Mouse (Mus musculus) embryonic facial prominence, embryonic 14.5 days (tissue): Measurements from ENCODE around the gene Osbp. TPM values are rescaled to one million over a fixed set of nuclear protein-coding genes. Genes with fewer than 3 reads are reported as not detected.

Source experiments
- ATAC-seq: fragments of 200-750 bp; cut with Nextera tagmentation; 2 replicates; pipeline ENCODE4 v1.8.0; 2017; ENCODE audit warnings: low read depth, moderate number of reproducible peaks, moderate TSS enrichment
- DNase-seq: peaks from one replicate; pipeline ENCODE4 v3.0.0-alpha.2; 2015; ENCODE audit warnings: low spot score
- H3K27ac ChIP-seq: fragments of 300-500 bp; sonication (generic); replicated peaks from 2 replicates; pipeline ENCODE4 v1.5.1; 2014; ENCODE audit warnings: low read depth, mild to moderate bottlenecking, low read length, moderate library complexity
- H3K27me3 ChIP-seq: fragments of 300-500 bp; sonication (generic); replicated peaks from 2 replicates; pipeline ENCODE4 v1.6.1; 2014; ENCODE audit warnings: low read length; ENCODE audit not compliant: control insufficient read depth, insufficient read depth
- H3K36me3 ChIP-seq: fragments of 300-500 bp; sonication (generic); 2 replicates; pipeline ENCODE4 v1.6.1; 2014; ENCODE audit warnings: low read length, mixed read lengths; ENCODE audit not compliant: control insufficient read depth, insufficient read depth
- H3K4me1 ChIP-seq: fragments of 300-500 bp; sonication (generic); 2 replicates; pipeline ENCODE4 v1.6.1; 2014; ENCODE audit warnings: antibody characterized with exemption, low read length; ENCODE audit not compliant: control insufficient read depth, insufficient read depth
- H3K4me2 ChIP-seq: fragments of 300-500 bp; sonication (generic); 2 replicates; pipeline ENCODE4 v1.6.1; 2014; ENCODE audit warnings: low read depth, mild to moderate bottlenecking, low read length, moderate library complexity, mixed read lengths
- H3K4me3 ChIP-seq: fragments of 300-500 bp; sonication (generic); 2 replicates; pipeline ENCODE4 v1.5.1; 2014; ENCODE audit warnings: low read depth, mild to moderate bottlenecking, low read length
- H3K9ac ChIP-seq: fragments of 300-500 bp; sonication (generic); 2 replicates; pipeline ENCODE4 v1.6.1; 2014; ENCODE audit warnings: low read depth, mild to moderate bottlenecking, low read length, moderate library complexity, mixed read lengths
- H3K9me3 ChIP-seq: fragments of 300-500 bp; sonication (generic); 2 replicates; pipeline ENCODE4 v1.6.1; 2016; ENCODE audit warnings: low read length; ENCODE audit not compliant: control insufficient read depth
- WGBS: fragments of 180-500 bp; shearing (Covaris S2); extraction: QIAGEN DNeasy Blood & Tissue Kit; methylation state at CpG from one replicate; pipeline ENCODE4 v1.1.7; 2014; 5-methylcytosine and 5-hydroxymethylcytosine counted together
- polyA plus RNA-seq: library from polyadenylated mRNA; unstranded; fragments of >200 nt; fragmentation: Nextera tagmentation; extraction: Ambion mirVana; gene quantifications from 2 replicates; pipeline ENCODE4 v1.2.1, GENCODE M21; 2014

The Osbp gene
- polyA plus RNA-seq, 1 experiment from 2014 or later = 10.1 TPM

GRCm38 (mm10) chr19:11954206-11954605, 11.5 kb upstream of the Osbp start:
- Histone ChIP-seq H3K4me3 (no peak overlapping the region), H3K27me3 (no peaks in the 10 kb centered on the region), H3K36me3 (no peaks in the 10 kb centered on the region), H3K9ac (no peak overlapping the region), H3K4me1 (no peaks in the 10 kb centered on the region), H3K27ac (no peak overlapping the region), H3K4me2 (no peak overlapping the region), H3K9me3 (no peaks in the 10 kb centered on the region)
- no peak for ATAC-seq
- whole genome bisulfite sequencing = 44% methylated on average over 6 of the region's 6 CpGs
- no peak for DNase-seq

GRCm38 (mm10) chr19:11956636-11957035, 9.1 kb upstream of the Osbp start:
- ATAC-seq (no peak), DNase-seq (no peak)
- no peaks in the 10 kb centered on the region for H3K4me1 ChIP-seq
- no peaks in the 10 kb centered on the region for H3K36me3 ChIP-seq
- H3K27me3 ChIP-seq = no peaks in the 10 kb centered on the region
- H3K4me3 ChIP-seq = no peak overlapping the region
- H3K9ac ChIP-seq = no peak overlapping the region
- no peaks in the 10 kb centered on the region for H3K9me3 ChIP-seq
- H3K27ac ChIP-seq = no peak overlapping the region
- WGBS = 88% methylated on average over 5 of the region's 5 CpGs
- H3K4me2 ChIP-seq = no peak overlapping the region

GRCm38 (mm10) chr19:11957396-11957795, 8.3 kb upstream of the Osbp start:
- no peak overlapping the region for H3K27ac ChIP-seq
- no peak overlapping the region for H3K4me2 ChIP-seq
- ATAC-seq (no peak), DNase-seq (no peak)
- H3K27me3 ChIP-seq = no peaks in the 10 kb centered on the region
- WGBS = 86% methylated on average over 5 of the region's 5 CpGs
- H3K9me3 ChIP-seq = no peaks in the 10 kb centered on the region
- H3K36me3 ChIP-seq = no peaks in the 10 kb centered on the region
- H3K4me3 ChIP-seq = no peak overlapping the region
- H3K4me1 ChIP-seq = no peaks in the 10 kb centered on the region
- no peak overlapping the region for H3K9ac ChIP-seq

GRCm38 (mm10) chr19:11957846-11958245, 7.9 kb upstream of the Osbp start:
- no peak overlapping the region for H3K9ac ChIP-seq

GRCm38 (mm10) chr19:11964266-11964665, 1.5 kb upstream of the Osbp start:
- Histone ChIP-seq H3K4me1 (peaks cover 10% of the 10 kb centered on the region), H3K36me3 (peaks cover 5% of the 10 kb centered on the region; the same call in 1 of the 2 replicates), H3K27ac (no peak overlapping the region; the same call in 1 of the 2 replicates), H3K9ac (no peak overlapping the region; the same call in 1 of the 2 replicates), H3K9me3 (0 out of 2 replicates have a peak, but pooled peaks cover 4% of the 10 kb centered on the region), H3K4me2 (peak overlapping the region; percentile 56), H3K4me3 (peak overlapping the region; percentile 82), H3K27me3 (peaks cover 3% of the 10 kb centered on the region; the same call in 1 of the 2 replicates)
- ATAC-seq (no peak), DNase-seq (no peak)
- WGBS = 94% methylated on average over 1 of the region's 1 CpGs

More at GRCm38 (mm10) chr19:11957846-11958245, 7.9 kb upstream of the Osbp start:
- H3K4me1 ChIP-seq = no peaks in the 10 kb centered on the region
- no peak overlapping the region for H3K4me2 ChIP-seq
- H3K4me3 ChIP-seq = no peak overlapping the region
- H3K27ac ChIP-seq = no peak overlapping the region
- H3K36me3 ChIP-seq = no peaks in the 10 kb centered on the region
- ATAC-seq = no peak
- H3K27me3 ChIP-seq = no peaks in the 10 kb centered on the region
- 73% methylated on average over 8 of the region's 8 CpGs for WGBS
- no peaks in the 10 kb centered on the region for H3K9me3 ChIP-seq
- no peak for DNase-seq

- H3K27me3 ChIP-seq = peaks cover 3% of the 10 kb centered on the region; the same call in 1 of the 2 replicates
- peak overlapping the region; percentile 82 for H3K4me3 ChIP-seq
- peak overlapping the region; percentile 84 for H3K27ac ChIP-seq
- WGBS = under 1% methylated on average over 11 of the region's 18 CpGs
- H3K9ac ChIP-seq = peak overlapping the region; percentile 80
- H3K36me3 ChIP-seq = peaks cover 12% of the 10 kb centered on the region
- no peak for ATAC-seq
- peak overlapping the region; percentile 70 for H3K4me2 ChIP-seq
- H3K9me3 ChIP-seq = 0 out of 2 replicates have a peak, but pooled peaks cover 4% of the 10 kb centered on the region
- DNase-seq = peak; percentile 42
- H3K4me1 ChIP-seq = peaks cover 10% of the 10 kb centered on the region
These were observed 478 bp downstream of the Osbp start for GRCm38 (mm10) chr19:11966201-11966636.

GRCm38 (mm10) chr19:11969155-11970050, 3.7 kb downstream of the Osbp start:
- Histone ChIP-seq H3K9ac (no peak overlapping the region), H3K27ac (0 out of 2 replicates have a peak overlapping the region, but pooled peaks have one; percentile 4), H3K4me3 (no peak overlapping the region), H3K27me3 (no peaks in the 10 kb centered on the region), H3K4me1 (peaks cover 10% of the 10 kb centered on the region), H3K9me3 (0 out of 2 replicates have a peak, but pooled peaks cover under 1% of the 10 kb centered on the region), H3K36me3 (peaks cover 43% of the 10 kb centered on the region), H3K4me2 (no peak overlapping the region)
- DNase-seq = peak; percentile 44
- no peak for ATAC-seq
- 80% methylated on average over 9 of the region's 9 CpGs for WGBS

GRCm38 (mm10) chr19:11973511-11974222, 7.9 kb downstream of the Osbp start:
- WGBS = 87% methylated on average over 13 of the region's 13 CpGs
- no peak overlapping the region for H3K4me2 ChIP-seq
- ATAC-seq (peak; percentile 42; the same call in 1 of the 2 replicates), DNase-seq (no peak)
- no peak overlapping the region for H3K4me3 ChIP-seq
- H3K27ac ChIP-seq = no peak overlapping the region
- no peaks in the 10 kb centered on the region for H3K4me1 ChIP-seq
- no peaks in the 10 kb centered on the region for H3K9me3 ChIP-seq
- no peaks in the 10 kb centered on the region for H3K27me3 ChIP-seq
- peaks cover 81% of the 10 kb centered on the region for H3K36me3 ChIP-seq
- no peak overlapping the region for H3K9ac ChIP-seq
